Mouse (Mus musculus): ENCODE data around the gene Zfp523.

Zfp523 gene

GRCm38 (mm10) chr17:28144241-28144640 is 32.7 kb upstream of the Zfp523 start:
- TF ChIP-seq GATA4 (IDR thresholded peaks at IDR 0.05; ENCODE audit: insufficient replicate concordance, low read length) = no peak

DNA sequence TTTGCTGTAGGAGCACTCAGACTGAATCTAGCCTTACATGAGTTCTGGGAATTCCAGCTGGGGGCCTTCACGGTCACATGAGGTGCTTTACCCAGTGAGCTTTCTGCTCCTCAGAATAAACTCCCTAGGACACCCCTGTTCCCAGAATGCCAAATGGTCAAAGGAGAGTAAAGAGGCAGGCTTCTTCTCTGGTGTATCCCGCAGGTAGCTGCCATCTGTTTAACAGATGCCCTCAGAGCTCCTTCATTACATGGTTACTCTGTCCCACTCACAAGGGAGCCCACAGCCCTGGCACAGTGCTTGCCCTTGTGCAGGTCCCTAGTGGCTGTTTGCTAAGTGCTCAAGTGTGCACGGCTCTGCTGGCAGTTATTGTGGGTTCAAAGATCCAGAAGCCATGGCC is 28.6 kb upstream of the Zfp523 start:
- TF ChIP-seq GATA4 (IDR thresholded peaks at IDR 0.05; ENCODE audit: insufficient replicate concordance, low read length) = no peak

DNA sequence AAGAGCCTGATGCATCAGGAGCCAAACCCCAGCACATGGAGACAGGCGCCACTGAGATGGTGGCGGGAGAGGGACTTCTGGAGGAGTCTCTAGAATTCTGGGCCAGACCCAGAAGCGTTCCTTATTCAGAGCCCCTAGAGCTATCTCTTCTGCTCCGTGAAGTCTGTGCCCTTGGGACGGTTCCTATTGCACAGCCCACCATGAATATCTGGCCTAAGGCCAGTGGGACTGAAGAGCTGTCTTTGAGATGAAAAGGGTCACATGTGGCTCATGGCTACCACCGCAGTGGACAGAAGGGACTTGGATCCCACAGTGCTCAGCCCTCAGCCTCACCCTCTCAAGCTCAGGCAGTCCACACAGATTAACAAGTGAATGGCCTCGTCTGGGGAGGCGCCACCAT is 27.2 kb upstream of the Zfp523 start:
- TF ChIP-seq GATA4 (IDR thresholded peaks at IDR 0.05; ENCODE audit: insufficient replicate concordance, low read length) = no peak

DNA sequence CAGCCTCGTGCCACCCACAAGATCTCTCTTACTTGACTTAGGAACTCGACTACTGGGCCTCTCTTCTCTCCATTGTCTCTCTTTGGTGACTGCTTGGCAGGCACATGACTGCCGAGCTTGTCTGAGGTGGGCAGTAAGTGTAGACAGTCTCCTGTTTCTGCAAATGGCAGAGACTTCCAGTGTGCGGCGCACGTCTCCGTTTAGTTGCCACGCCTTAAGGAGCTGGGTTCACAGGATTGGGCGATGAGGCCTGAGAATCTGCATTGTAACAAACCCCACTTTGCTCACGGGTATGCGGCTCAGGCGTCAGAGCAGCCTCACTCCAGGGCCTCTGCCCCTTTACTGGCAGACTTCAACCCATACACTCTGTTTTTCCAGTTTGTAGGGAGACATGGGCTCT is 26.5 kb upstream of the Zfp523 start:
- TF ChIP-seq GATA4 (IDR thresholded peaks at IDR 0.05; ENCODE audit: insufficient replicate concordance, low read length) = no peak

DNA sequence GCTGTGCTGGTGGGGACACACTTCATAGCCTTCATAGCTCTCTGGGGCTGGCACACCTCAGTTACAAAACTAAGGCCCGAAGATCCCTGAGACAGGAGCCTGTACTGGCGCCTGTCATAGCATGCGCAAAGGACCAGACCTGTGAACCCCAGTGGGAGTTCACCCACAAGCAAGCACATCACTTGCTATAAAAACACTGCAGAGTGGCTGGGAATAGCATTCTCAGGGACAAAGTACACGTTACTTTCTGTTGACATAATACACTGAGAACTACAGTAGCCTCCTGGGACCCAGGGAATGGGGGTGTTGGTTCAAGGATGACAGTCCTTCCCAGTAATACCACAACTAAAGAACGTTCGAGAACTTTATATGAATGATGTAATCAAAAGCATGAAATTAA is 23.8 kb upstream of the Zfp523 start:
- TF ChIP-seq GATA4 (IDR thresholded peaks at IDR 0.05; ENCODE audit: insufficient replicate concordance, low read length) = no peak

DNA sequence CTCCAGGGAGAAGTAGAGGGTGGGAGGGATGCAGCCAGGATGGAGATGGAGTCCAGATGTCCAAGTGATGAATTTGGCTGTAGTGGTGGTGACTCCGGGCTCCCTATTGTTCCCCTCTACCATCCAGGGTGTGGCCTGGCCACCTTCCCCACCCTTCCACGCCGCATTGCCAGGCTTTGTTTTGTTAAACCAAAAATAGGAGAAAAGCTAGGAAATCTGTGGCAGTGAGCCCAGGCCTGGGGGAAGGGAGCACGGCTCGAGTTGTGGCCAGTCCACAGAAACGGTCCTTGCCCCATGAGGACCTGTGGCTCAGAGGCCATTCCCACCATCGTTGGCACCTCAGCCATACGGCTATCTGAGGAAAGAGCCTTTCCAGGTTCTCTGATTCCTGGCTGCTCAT is 22.0 kb upstream of the Zfp523 start:
- TF ChIP-seq GATA4 (IDR thresholded peaks at IDR 0.05; ENCODE audit: insufficient replicate concordance, low read length) = no peak

DNA sequence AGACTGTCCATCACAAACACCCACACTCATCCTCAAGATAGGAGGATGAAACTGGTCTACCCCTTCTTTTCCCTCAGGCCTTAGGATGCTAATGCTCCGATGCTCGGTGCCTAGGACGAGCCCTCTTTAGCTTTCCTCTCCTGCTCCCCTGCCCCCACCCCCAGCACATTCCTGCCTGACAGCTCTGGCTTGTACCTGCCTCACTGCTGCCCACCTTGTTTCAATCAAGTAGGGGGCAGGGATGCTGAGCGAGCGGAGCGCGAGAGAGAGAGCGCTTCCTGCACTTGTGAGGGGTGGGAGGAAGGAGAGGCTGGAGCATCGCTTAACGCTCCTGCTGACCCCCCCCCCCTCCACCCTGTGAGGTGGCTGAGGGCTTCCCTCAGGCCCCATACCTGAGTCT is 16.6 kb upstream of the Zfp523 start:
- TF ChIP-seq GATA4 (IDR thresholded peaks at IDR 0.05; ENCODE audit: insufficient replicate concordance, low read length) = no peak

DNA sequence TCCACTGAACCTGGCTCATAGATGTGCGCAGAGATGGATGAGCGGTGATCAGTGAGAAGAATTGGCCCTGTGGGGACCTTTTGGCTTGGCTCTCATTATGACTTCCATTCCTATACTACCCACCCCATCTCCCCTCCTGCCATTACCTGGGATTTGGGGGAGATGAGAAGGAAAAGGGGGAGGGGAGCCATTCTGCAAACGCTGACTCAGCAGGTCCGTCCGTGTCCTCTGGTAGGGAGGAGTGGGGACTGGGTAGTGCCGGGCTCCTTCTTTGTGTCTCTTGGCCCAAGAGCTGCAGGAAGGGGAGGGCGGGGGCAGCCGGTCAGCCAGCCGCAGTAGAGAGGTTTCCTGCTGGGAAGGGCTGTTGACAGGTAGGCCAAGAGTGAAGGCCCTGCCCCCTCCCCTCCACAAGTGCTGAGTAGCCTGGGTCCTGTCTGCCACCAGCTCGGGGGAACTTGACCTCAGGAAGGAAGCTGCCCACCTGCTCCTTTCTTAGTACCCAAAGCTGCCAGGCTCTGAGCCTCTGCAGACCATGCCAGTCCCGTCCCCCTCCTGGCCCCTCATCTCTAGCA is 15.5 kb upstream of the Zfp523 start:
- TF ChIP-seq GATA4 (IDR thresholded peaks at IDR 0.05; ENCODE audit: insufficient replicate concordance, low read length) = no peak

DNA sequence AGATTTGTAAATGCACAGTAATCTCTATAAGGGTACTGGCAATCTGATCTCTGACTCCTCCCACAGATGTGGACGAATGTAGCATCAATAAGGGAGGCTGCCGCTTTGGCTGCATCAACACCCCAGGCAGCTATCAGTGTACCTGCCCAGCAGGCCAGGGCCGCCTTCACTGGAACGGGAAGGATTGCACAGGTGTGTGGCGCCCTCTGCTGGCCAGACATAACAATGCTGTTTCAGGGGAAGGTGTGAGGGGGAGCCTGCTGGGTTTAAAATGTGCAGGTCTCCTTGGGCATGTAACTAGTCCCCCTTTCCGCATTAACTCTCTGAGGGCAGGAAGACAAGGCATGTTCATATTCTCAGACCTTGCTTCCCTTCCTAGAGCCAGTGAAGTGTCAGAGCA is 13.3 kb upstream of the Zfp523 start:
- no peak for TF ChIP-seq GATA4 (IDR thresholded peaks at IDR 0.05; ENCODE audit: insufficient replicate concordance, low read length)

DNA sequence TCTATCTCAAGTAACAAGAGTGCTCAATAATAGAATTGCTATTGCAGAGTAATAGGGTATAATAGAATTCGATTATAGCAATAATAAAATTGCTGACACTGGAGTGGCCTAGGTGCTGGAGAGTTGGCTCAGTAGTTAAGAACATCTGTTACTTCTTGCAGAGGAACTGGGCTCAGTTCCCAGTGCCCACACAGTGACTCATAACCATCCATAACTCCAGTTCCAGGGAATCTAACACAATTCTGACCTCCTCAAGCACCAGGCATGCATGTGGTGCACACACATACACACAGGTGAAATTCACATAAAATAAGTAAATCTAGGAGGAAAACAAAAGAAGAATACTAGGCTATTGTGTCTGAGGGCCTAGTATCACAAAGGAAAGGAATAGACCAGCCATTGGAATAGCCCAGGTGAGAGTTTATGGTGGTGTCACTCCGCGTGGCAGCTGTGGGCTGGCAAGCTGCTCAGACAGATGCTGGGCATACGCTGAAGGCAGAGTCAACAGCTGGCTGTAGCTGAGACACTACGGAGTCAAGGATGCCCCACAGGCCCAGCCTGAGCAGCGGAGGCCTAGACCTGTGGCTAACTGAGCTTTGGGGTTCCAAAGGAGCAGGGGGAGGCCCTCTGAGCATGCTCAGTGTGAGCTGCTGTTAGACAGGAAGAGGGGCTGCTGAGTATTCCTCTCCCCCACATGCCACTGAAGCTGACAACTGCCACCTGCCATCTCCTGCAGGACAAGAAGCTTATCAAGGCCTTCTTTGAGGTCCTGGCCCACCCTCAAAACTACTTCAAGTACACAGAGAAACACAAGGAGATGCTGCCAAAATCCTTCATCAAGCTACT is 6.2 kb upstream of the Zfp523 start:
- TF ChIP-seq GATA4 (IDR thresholded peaks at IDR 0.05; ENCODE audit: insufficient replicate concordance, low read length) = no peak

DNA sequence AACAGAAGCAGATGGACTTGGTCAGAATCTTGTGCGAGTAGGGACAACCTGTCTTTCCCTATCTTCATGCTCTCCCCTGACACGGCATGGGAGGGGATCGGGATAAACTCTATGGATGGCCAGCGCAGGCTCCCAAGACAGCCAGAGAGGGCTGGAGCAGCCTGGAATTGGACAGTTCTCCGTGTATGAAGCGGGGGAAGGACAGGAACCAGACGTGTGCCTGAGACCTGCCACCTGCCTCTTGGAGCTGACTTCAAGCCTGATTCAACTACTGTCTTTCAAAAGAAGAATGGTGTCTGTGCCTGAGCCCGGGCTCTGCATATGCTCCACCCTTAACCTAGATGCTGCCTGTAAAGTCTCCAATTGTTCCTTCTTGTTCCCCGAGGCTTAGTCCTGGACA is 4.2 kb upstream of the Zfp523 start:
- no peak for TF ChIP-seq GATA4 (IDR thresholded peaks at IDR 0.05; ENCODE audit: insufficient replicate concordance, low read length)

GRCm38 (mm10) chr17:28177540-28178046 is 664 bp downstream of the Zfp523 start:
- TF ChIP-seq GATA4 (IDR thresholded peaks at IDR 0.05; ENCODE audit: insufficient replicate concordance, low read length) = no peak

DNA sequence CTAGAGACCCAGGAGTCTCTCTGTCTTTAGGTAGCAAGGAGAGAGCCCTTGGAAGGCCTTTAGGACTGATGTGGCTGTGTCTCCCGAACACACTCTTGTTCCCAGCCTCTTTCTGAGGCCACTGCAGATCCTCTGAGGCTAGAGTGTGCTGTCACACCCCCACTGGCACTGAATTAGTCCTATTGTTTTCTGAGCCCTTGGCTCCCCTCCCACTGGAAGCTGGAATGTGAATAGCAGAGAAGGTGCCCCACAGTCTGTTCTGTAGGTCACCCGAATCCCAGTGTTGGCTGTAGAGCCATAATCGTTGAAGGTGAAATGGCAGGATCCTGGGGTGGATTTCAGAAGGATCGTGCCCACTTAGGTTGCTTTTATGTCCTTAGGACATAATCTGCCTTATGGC is 3.4 kb downstream of the Zfp523 start:
- no peak for TF ChIP-seq GATA4 (IDR thresholded peaks at IDR 0.05; ENCODE audit: insufficient replicate concordance, low read length)

DNA sequence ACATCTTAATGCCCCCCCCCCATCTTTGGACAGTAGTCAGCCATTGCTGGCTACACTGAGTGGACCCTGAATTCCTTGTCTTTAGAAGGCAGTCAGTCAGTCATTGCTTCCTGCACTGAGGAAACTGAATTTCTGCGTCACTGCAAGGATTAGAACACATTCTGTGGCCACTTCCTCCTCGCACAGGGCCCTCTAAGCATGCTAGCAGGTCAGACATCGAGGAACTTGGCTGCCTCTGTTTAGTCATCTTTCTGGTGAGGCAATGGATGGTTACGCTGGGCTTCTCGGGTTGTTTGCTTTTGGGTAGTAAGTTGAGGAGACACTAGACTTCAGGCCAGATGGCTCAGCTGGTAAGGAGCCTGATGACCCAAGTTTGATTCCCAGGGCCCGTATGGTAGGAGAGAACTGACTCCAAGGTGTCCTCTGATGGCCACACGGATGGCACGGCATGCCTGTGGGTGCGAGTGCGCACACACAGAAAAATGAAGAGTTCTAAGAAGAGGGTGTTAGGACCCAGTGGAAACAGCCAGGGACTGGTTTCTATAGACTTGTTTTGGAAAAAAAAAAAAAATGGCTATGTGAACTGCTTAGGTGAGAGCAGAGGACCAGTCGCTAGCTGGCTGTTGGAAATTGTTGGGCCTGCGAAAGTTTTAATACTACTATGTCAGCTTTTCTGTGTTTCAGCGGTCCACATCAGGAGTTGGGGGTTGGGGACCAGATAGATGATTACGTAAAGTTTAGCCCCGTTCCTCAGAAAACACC is 4.0 kb downstream of the Zfp523 start:
- TF ChIP-seq GATA4 (IDR thresholded peaks at IDR 0.05; ENCODE audit: insufficient replicate concordance, low read length) = no peak

- peak; percentile 70; the same call in 1 of the 2 replicates for TF ChIP-seq GATA4 (IDR thresholded peaks at IDR 0.05; ENCODE audit: insufficient replicate concordance, low read length)
Observed at GRCm38 (mm10) chr17:28184971-28185638, 8.2 kb downstream of the Zfp523 start.
